Mouse (Mus musculus) frontal cortex, postnatal 10 days (tissue): ENCODE measurements around the gene Hoxd12.

ENCODE experiments used
- DNase-seq, 2 experiments: peaks; one replicate each; pipeline ENCODE4 v3.0.0; 2022; ENCODE audit warnings: low spot score in 2 of 2, mixed read lengths in 1 of 2

Gene Hoxd12

DNA sequence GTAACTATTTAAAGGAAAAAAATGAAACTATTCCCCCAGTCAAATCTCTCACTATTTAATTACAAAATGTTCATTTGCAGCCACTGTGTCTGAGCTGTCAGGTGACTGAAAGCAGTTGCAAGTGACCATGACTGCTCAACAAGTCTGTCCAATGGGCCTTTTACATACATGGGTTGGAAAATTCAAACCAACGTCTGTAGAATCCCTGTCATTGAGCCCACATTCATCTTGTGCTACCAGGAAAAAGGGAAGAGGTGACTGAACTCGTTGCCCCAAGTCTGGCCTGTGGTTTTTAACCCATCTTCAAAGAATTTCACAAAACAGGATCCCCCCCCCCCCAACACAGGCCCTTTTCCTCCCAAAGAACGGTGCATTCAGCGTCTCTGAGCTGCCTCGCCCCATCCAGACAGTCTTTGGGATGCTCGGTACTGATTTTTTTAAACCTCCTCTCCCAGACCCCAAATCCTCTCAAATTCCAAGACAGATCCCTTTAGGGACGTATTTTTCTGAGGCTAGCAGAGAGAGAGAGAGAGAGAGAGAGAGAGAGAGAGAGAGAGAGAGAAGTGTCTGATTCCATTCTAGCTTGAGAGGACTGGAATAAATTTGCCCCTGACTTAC is 21.1 kb downstream of the Hoxd12 start:
- no peak for DNase-seq

DNA sequence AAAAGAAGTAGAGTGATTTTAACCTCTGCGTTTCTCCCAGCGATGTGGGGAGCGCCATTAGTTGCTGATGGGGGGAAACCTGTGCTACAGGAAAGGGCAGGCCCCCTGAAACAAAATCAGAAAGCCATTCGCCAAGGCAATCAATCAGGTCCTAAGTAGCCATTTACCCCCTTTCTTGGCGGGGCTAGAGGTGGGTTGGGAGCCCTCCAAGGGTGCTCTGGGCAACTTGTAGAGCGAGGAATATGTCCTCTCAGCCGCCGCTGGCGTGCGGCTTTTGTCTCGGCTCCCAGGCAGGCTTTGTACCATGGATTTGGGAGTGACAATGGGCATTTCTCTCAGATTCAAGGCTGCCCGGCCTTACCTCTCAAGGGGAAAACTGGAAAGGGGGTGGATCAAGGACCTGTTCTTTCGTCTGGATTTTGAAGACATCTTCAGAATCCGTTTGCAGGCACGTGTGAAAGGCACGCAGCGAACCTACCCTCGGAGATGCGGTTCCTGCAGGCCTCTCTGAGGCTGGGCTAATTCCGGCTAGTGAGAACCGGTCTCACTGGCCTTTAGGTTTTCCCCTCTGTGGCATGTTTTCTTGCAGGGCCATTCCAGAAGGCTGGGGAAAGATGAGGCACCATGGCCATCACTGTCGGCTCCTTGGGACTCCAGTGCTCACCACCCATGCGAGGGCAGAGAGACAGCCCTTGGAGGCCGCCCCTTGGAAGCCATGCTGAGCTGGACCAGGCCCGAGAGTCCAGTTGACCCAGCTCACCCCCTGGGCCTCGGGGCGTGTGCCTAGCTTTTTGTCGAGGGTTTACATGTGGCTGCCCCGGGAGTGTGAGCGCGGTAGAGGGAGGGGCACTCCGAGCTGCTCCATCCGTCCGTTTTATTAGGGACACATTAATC is 21.9 kb downstream of the Hoxd12 start:
- DNase-seq, result no peak

GRCm38 (mm10) chr2:74697567-74698121 is 22.8 kb downstream of the Hoxd12 start, which contains the start of gene Hoxd9:
Hoxd9 (plus strand) TSS chr2:74697727.
- no peak for DNase-seq

- DNase-seq, result no peak
Observed at GRCm38 (mm10) chr2:74698201-74699052, 23.6 kb downstream of the Hoxd12 start.

- no peak for DNase-seq
Observed at GRCm38 (mm10) chr2:74699053-74699430, 24.2 kb downstream of the Hoxd12 start.

DNA sequence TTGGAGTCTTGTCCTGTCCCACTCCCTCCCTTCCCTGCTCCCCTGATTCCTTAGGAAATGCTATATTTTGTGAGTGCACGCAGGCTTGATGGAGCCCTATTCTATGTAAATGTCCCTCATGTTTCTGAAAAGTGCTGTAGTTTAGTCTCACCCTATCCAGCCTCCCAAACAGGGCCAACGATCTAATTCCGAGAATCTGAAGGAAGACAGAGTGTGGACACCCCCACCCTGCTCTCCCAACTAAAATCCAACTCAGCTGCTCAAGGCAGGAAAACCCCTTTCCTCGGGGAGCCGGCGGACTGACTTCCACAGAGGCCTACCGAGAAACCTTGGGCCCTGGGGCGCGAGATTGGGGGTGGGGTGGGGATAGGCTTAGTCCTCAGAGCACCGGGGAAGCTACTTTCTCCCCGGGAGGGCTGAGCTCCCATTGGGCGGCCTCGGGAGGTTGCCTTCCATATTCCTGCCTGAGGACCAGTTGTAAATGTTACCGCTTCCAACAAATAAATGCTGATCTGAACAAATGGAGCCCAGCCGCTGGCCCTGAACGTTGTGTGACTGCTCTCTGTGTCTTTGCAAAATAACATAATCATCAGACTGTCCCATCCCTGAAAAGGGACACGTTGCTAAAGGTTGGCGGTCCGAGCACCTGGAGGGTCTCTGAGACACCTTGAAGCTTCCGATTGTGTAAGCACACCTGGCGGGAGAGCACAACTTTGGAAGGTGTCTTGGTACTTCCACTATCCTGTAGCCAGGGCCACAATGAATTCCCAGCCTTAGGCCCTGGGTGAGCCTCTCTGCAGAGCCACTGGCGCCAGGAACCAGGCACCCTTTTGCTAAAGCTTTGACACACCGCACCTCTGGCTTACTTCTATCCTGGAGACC is 25.1 kb downstream of the Hoxd12 start:
- no peak for DNase-seq

DNA sequence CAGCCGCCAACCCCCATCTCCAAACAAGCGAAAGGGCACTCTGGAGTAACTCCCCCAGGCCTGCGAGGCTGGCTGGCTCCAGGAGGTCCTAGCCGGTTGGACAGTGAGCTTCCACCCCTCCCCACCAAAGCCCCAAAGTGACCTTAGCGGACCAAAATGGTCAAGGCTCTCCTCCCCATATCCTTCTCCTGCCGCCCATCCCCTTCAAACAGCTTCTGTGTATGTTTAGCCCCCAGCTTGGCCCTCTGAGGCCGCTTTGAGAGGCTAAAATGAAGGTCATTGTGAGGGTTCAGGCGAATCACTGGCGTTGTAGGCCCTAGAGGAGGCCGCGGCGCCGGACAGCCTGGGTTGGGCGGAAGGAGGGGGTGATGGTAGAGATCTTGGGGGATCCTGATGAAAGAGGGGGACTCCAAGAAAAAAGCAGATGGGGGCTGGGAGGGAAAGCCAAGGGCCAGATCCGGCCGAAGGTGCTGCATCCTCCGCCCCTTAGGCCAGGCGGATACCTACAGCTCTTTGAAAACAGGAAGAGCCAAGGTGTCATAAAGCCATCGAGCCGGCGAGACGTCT is 25.8 kb downstream of the Hoxd12 start:
- DNase-seq, result no peak

GRCm38 (mm10) chr2:74701949-74702819 is 27.4 kb downstream of the Hoxd12 start:
- peak in 1 of 2 experiments; percentile 76 for DNase-seq

GRCm38 (mm10) chr2:74702820-74703219 is 28.0 kb downstream of the Hoxd12 start:
- DNase-seq, result no peak

- DNase-seq, result no peak
Observed at GRCm38 (mm10) chr2:74703317-74703716, 28.5 kb downstream of the Hoxd12 start.

GRCm38 (mm10) chr2:74703720-74704392 is 29.0 kb downstream of the Hoxd12 start:
- no peak for DNase-seq

DNA sequence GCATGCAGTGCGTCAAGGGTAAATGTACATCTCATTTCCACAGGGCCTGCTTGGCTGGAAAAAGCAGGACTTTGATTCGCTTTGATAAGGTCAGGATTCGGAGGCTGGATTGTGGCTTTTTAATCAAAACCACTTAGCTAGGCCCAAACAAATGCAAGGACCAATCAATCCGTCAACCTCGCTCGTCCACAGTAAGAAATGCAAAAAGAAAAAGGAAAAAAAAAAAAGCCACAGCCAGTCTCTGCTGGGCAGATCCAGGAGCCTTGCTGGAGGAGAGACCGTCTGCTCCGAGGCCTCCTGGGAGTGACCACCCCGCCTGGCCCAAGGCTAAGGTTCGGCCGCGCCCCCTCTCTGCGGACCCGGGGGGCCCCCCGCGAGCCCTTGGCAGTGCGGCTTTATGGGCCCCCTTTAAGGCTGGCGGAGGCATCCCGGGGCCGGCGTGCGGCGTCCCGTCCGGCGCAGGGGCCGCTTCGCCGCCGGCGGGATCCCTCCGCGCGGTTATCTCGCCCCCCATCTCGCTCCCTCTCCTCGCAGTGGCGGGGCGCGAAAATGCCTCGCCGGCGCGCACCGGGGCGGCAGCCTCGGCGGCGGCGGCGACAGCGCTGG is 29.7 kb downstream of the Hoxd12 start, which contains the start of gene Hoxd8:
Hoxd8 (plus strand) TSS at position 223 of the 606 bp plus-strand sequence.
- no peak for DNase-seq

DNA sequence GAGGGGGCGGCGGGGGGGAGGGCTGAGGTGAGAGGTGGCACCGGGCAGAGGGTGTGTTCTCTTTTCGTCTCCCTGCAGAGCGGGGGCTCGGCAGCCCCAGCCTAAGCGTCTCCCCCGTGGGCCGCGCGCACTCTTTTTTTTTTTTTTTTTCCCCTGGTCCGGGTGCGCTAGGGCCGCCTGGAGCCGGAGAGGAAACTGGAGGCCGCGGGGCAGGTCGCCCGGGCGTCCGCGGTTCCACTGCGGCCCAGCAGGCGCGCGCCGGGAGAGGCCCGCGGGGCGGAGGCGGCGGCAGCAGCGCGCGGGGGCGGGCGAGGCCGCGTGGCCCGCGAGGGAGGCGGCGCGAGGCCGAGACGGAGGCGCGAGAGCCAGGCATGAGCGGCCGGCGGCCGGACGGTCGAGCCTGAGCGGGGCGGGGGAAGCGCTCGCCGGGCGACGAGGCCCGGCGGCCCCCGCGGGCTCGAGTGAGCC is 30.2 kb downstream of the Hoxd12 start:
- no peak for DNase-seq

DNA sequence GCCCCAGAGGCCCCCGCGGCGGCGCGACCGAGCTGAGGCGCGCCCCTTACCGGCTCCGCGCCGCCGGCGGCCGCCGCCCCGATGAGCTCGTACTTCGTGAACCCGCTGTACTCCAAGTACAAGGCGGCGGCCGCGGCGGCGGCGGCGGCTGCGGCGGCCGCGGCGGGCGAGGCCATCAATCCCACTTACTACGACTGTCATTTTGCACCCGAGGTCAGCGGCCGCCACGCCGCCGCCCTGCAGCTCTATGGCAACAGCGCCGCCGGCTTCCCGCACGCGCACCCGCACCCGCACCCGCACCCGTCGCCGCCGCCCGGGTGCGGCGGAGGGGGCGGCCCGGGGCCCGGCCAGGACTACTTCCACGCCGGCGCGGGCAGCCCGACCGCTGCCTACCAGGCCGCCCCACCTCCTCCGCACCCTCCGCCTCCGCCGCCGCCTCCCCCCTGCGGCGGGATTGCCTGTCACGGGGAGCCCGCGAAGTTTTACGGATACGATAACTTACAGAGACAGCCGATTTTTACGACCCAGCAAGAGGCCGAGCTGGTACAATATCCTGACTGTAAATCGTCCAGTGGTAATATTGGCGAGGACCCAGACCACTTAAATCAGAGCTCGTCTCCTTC is 30.8 kb downstream of the Hoxd12 start:
- DNase-seq, result no peak

DNA sequence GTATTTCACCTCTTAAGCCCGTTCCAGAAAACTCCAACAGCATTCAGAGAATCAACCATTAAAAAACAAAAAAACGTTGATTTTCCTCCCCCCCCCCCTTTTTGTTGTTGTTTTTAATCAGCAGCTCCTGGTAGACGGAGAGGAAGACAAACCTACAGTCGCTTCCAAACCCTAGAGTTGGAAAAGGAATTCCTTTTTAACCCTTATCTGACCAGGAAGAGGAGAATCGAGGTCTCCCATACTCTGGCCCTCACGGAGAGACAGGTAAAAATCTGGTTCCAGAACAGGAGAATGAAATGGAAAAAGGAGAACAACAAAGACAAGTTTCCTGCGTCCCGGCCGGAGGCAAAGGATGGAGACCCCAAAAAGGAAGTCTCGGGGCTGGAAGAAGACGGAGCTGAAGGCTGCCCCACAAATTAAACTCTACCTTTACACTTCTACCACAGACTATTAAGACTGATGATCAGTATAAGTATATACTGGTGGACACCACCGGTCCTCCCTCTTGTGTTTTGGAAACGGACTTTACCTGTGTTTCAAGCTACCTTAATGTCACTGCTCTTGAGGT is 31.7 kb downstream of the Hoxd12 start:
- no peak for DNase-seq

DNA sequence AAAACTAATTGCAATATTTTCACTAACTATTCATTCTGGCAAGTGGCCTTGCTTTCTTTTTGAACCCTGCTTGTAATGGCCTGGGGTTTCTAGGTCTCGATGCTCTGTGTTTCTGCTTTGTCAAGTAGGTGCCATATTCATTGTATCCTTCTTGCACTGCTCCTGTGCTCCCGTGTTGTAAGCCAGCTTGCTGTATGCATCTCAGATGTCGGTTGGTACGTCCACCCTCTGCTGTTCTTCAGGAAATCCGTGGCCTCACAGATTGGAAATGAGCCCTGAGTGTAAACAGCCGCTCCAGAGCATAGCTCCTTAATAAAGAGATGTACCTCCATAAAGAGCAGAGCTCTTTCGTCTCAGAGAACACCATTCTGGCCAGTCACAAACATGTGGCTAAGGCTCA is 32.8 kb downstream of the Hoxd12 start:
- DNase-seq, result no peak

GRCm38 (mm10) chr2:74708676-74709075 is 33.9 kb downstream of the Hoxd12 start:
- DNase-seq, result no peak
